Mouse (Mus musculus) cerebellum, adult 18-20 months (tissue): ENCODE data around the gene Apol7e.
A peak's percentile ranks its signal among the peaks of the same experiment; 100 is the strongest.
"Not testable (repeated sequence)": the region's sequence is repeated elsewhere in the genome, so short reads cannot be mapped to it uniquely, and the experiment has no call there.

ENCODE experiments used
- DNase-seq, 2 experiments: peaks; one replicate each; pipeline ENCODE4 v3.0.0; 2021

The Apol7e gene

DNA sequence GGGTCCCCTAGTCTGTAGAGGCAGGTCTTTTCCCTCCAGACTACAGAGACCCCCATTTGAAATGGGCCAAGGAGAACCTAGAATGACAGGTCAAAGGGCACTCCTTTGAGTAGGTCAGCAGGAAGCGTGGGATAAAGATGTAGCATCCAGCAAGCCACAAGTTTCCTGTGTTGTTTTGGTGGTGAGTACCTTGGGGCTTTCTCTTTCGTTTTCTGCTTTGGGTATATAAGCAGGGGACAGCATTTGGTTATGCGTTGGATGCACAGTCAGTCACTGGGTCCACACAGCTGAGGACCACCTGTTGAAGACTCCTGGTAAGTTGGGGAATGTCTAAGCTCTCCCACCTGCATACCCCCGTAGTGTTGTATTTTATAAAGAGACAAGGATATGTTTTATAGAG lies at the start of gene Apol7e:
Apol7e (plus strand) TSS at position 202 of the 400 bp plus-strand sequence.
- not testable (repeated sequence) for DNase-seq

DNA sequence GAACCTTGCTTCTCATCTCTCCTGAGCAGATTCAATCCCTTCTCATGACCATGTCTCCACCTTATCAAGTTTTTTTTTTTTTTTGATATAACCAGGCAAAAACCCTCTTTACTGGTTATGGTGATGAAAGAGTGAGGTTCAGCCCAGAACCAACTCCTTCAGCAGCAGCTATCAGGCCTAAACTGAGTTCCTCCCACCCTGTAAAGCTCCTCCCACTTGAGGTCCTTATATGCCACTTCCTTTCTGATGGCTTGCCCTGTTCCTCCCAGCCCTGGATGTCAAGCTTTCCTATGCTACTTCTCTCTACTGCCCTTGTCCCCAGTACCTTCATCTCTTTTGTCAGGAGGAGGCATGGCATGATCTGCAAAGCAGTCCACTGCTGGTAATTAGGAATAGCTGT lies 47.5 kb upstream of the Apol7e start:
- DNase-seq = not testable (repeated sequence)

DNA sequence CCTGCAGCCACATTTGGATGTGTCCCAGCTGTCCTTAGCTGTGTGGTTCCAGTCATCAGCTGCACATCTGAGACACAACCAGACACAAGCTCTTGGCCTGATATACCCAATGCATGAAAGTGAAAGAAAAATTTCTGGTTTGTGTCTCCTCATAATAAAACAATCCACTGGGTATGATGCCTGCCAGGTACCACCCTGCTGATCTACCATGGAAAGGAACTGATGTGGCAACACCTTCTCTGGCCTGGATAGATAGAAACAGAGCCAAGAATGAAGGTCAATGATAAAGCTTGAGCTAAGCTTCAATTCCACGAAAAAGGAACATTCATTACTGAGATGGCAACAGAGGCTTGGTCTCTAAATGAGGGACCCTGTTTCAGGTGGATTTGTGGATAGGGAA lies 38.9 kb upstream of the Apol7e start:
- not testable (repeated sequence) for DNase-seq

DNA sequence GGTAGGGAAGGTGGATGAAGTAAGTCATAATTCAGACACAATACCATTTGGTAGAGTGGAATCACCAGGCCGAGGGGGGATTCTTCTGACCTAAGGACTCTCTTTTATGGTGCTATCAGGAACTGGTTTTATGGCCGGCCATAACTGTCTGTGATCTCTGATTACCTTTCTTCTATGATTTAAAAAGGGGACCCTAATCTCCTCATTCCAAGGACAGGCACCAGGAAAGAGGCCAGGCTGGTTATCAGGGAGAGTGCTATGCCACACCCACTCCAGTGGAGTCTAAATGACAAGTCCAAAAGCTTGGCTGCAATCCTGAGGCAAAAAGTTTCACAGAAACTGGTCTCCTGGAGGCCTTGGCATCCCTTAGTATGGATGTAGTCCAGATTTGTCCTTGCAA lies 36.8 kb upstream of the Apol7e start:
- not testable (repeated sequence) for DNase-seq

DNA sequence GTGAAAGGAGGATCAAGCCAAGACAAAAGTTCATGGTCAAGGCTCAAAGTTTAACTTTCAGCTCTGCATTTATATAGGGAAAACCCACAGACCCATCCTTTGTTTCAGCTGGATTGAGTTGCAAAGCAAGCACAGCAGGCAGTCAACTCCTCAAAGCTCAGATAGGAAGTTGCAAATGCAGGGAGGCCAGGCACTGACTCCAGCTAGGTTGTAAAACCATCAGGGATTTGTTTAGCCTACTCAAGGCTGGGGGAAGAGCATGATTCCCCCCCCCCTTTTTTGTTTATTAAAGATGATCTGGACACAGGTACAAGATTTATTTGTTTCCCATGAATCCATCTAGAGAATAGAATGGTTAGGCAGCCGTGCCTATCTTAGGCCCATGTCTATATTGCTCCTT lies 24.6 kb upstream of the Apol7e start:
- not testable (repeated sequence) for DNase-seq

DNA sequence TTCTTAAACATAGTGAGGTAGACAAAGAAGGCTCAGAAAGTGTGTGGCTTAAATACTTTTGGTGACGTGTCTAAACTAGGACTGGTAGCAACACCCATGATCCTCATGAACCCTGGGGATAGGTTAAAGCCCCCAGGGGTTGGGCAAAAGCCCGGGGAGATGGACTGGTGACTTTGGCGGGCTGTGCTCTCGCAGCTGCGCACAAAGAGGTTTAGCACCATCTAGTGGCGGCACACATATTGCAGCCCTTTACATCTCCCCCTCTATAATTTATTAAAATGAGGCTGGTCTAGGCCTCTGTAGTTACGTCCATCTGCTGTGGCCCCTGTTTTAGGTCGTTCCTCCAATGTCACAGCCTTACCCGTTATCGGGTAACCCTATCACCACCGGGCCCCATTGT lies 14.7 kb upstream of the Apol7e start:
- peak; percentile 14 to 24 for DNase-seq

DNA sequence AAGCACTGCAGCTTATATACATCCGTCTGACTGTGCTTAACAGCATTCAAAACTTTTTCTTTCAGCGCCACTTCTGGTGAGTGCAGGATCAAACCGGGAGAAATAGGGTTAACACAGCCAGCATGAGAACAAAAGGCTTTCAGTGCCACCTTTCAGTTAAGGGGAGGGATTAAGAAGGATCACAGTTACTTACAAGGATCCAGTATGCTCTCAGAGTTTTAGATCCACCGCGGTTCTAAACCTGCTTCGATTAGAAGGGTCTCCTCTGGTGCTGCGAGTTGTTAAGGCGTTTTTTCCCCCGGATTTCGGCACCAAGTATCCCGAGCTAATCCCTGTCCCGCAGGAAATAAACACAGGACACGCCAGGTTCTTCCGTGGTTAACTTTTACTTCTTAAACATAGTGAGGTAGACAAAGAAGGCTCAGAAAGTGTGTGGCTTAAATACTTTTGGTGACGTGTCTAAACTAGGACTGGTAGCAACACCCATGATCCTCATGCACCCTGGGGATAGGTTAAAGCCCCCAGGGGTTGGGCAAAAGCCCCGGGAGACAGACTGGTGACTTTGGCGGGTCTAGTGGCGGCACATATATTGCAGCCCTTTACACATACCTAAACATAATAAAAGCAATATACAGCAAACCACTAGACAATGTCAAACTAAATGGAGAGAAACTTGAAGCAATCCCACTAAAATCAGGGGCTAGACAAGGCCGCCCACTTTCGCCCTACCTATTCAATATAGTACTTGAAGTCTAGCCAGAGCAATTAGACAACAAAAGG lies 6.9 kb upstream of the Apol7e start:
- not testable (repeated sequence) for DNase-seq

DNA sequence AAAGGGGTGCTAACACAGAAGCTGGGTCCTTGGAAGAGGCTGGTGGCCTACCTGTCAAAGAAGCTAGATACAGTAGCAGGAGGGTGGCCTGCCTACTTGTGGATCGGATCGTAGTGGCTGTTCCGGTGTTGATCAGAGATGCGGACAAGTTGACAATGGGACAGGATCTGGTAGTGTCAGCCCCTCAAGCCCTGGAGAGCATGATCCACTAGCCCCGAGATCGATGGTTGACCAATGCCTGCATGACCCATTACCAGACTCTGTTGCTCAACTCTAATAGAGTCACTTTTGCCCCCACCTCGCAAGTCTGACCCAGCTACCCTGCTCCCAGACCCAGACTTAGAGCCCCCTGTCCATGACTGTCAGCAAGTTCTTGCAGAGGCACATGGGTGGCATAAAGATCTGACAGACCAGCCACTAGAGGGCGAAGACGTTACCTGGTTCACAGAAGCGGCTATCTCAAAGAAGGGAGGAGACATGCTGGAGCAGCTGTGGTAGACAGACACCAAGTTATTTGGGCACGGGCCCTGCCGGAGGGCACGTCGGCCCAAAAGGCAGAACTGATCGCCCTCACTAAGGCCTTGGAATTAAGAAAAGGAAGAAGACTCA lies 3.9 kb upstream of the Apol7e start:
- peak; percentile 4 to 12 for DNase-seq

DNA sequence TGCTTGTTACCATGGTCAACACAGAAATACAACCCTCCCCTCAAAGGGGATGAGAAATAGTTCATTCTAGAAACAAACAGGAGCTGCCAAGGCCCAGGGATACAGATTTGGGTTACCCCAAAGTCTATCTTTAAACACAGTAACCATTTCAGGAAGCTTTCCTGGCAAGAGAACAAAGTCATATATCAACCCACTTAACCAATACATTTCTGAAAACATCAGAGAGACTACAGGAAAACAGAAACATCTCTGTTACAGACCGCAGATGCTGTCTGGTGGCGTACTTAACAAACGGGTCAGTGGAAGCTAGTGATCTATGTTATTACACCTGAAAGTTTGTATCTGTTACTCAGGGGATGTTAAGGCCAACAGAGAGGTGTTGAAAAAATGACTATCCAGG lies 6.6 kb downstream of the Apol7e start:
- not testable (repeated sequence) for DNase-seq

DNA sequence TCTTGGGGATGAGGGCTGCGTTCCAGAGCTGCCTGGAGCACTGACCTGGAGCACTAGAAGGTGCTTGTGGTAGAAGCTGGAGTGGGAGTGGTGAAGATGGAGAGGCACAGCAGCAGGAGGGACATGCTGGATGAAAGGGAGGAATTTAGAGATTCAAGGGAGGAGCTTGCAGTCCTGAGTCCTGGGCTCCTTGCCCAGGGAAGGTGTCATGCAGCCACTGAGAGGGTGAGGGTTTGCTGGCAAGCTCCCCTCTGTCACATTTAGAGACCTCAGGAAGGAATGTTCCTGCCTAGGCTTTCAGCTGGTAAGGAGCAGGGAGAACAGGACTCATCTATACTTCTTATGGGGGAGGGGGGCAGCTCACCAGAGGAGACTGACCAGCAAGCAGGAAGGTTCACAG lies 10.3 kb downstream of the Apol7e start:
- not testable (repeated sequence) for DNase-seq

DNA sequence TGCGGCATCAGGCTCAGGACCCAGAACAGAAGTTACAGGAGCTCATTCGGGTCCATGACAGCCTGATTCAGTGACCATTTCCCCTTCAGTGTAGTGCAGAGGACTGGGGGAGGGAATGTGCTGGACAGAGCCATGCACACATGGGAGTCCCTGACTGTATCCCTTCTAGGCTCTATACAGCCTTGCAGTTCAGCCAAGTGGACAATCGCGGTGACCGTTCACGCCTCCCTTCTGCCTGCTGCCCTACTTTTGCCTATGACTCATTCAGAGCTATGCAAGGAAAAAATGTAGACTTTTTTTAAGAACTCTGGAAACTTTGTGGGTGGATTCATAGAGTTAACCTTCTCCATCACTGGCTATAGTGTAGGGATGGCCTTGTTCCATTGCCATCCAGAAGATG lies 19.6 kb downstream of the Apol7e start:
- not testable (repeated sequence) for DNase-seq

DNA sequence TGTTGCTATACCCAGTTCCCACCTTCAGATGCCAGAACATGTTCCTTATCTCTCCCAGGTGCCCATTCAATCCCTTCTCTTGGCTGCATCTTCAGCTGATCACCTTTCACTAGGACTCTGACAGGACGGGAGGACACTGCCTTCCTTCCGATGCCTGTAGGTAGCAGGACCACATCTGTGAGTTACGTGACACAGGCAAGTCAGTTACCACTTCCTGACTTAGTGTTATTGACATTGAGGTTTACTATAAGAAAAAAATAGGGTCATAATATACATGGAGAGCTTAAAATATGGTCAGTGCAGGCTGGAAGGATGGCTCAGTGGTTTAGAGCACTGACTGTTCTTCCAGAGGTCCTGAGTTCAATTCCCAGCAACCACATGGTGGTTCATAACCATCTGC lies 22.9 kb downstream of the Apol7e start:
- DNase-seq = not testable (repeated sequence)

DNA sequence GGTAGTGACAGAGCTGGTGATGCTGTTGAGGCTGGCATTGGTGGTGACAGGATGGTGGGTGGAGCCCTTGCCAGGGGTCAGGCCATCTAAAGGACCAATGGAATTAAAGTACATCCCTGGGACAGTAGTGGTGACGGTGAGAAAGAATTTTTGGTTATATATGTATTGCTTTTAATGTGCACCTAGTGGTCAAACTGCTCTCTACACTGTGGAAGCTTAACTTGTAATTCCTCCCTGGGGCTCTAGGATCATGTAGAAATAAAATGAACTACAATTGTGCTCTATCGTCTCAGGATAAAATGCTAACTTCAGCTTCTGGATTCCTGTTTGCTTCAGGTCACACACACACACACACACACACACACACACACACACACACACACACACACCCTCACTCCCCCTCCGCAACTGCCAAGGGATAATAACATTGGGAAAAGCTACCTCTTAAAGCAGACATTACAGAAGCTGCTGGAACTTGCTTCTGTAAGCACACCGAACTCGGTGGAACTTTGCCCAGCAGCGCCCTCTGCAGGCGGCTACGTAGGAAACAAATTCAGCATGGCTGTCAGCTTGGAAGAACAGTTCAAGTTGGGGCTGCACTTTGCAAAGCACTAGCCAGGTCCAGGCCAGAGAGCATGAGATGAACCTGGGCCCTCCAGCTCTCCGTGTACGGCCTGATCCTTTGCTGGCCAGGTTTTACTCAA lies 25.7 kb downstream of the Apol7e start:
- DNase-seq = not testable (repeated sequence)

DNA sequence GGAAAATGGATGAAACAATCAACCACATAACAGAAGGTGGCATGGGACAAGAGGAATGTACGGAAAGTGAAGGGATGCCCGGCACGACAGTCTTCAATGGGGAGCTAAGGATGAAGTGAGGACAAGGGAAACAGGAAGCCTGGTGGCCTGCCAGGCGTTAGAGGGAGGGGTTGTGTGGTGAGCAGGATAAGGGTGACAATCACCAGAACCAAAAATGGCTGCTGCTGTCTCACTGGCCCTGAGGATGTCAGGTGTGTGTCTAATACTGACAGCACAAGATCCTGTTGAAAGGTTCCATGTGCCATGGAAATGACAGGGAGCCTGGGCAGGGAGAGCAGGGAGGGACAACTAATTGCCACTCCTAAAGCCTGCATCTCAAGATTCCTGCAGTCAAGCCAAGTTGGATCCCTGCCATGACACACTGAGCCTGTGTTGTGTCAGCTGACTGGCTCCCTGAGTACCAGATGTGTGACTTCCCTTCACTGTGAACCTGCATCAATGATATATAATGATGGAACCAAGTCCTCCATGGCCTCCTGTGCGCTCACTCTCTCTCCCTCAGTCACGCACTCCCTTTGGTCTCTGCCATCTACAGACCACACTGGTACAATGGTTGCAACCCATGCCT lies 26.9 kb downstream of the Apol7e start:
- DNase-seq = not testable (repeated sequence)

DNA sequence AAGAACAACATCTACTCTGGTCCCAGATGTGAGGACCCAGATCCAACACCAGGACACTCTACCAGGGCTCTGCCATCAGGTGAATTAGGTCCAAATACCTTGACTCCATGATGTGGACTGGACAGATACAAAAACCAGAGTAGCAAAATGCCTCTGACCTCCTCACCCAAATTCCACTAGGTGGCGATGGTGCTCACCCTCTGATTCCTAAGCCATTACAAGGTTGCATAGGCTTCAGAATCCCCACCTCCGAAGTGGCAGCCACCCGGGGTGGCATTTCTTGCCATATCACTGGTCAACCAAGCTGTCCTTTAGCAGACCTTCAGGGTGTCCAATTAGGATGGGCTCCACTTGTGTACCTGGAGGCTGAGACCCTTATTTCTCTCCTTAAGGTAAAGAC lies 28.5 kb downstream of the Apol7e start:
- DNase-seq = peak; percentile 8 to 20

DNA sequence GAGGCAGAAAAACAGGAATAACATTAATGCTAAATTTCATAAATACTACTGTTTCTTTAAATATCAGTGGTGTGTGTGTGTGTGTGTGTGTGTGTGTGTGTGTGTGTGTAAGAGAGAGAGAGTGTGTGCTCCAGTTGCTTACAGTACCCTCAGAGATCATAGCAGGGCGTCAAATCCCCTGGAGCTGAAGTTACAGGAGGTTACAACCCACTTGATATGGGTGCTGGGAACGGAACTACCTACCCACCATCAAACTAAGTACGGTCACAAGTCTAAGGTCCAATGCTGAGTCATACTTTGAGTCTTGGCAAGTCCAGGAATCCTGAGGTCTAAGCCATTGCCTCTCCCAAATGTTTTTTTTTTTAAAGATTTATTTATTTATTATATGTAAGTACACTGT lies 29.1 kb downstream of the Apol7e start:
- not testable (repeated sequence) for DNase-seq

DNA sequence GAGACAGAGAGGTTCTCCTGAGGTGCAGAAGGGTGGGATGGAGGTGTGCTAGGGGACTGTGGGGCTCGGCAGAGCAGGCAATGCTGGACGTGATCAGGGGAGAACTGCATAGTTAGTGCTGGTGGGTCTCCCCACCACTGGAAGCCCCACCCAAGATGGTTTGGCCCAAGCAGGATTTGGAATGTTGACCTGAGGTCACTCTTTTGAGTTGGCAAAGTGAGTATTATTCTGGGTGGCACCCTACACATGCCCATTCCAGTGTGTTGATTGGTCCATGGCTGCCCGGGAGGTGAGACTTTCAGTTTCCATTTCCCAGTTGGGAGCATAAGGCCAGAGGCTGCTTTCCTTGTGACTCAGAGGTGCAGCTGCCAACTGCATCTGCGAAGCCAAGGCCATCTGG lies 30.1 kb downstream of the Apol7e start, which contains the start of gene Apol9b:
Apol9b (plus strand) TSS at position 301 of the 400 bp plus-strand sequence.
- DNase-seq = not testable (repeated sequence)

DNA sequence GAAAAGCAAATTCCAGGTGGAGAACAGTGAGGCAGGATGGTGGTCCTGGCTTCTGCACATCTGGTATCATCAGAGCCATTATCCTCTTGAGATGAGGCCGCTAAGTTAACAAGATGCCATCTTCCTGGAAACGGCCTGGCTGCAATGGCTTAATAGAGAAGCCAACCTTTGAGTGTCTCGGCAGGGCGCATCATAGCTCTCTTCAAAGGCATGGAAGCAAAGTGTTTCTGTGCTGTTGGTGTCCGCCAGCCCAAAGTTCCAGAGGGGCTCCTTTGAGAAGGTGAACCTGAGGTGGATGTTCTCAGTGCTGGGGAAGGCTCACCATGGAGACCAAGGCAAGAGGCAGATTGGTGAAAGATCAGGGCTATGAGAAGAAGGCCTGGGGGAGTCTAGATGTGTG lies 32.9 kb downstream of the Apol7e start:
- no peak for DNase-seq

DNA sequence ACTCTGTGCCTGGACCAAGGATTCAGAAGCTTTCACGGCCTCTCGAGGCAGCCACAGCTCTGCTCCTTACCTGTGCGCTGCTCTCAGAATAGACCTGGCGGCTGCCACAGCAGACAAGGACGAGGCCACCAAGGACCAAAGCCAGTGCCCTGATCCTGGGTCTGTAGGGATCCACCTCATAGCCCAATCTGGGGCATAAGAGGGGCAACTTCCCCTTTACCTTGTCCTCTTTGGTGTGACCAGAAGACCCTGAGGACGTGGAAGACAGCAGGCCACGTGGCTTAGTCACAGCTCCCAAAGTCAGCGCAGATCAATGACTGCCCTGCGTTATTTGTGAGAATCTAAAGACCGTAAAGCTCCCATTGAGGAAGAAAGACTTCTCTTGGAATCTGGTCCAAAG lies 34.2 kb downstream of the Apol7e start:
- DNase-seq = not testable (repeated sequence)

DNA sequence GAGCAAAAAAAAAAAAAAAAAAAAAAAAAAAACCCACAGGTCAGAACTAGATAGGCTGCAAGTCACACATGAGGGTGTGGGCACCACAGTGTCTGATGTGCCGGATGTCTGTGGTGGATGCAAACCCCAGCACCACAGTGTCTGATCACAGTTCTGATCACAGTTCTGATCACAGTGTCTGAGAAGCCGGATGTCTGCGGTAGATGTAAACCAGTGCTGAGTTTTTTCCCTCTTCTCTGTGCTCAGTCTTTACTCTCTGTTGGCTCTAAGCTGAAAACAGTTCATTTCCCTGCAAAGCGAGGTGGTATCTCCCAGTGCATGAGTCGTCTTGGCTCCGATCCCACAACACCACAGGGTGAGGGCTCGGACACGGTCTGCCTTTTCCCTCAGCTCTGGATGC lies 34.7 kb downstream of the Apol7e start:
- not testable (repeated sequence) for DNase-seq

DNA sequence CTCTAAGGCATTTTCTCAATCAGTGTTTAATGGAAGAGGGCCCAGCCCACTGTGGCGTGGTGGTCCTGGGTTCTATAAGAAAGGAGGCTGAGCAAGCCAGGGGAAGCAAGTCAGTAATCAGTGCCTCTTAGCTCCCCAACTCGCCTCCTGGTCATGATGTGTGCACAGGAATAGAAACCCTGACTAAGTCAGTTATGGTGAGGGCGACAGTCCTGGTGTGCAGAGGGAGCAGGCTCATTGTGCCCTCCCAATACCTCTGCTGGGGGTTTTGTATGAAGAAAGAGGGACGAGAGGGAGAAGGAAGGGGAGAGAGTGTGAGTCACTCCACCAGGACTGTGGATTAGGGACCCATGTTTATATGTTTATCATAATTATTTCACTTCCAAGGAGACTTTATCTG lies 35.2 kb downstream of the Apol7e start:
- not testable (repeated sequence) for DNase-seq

DNA sequence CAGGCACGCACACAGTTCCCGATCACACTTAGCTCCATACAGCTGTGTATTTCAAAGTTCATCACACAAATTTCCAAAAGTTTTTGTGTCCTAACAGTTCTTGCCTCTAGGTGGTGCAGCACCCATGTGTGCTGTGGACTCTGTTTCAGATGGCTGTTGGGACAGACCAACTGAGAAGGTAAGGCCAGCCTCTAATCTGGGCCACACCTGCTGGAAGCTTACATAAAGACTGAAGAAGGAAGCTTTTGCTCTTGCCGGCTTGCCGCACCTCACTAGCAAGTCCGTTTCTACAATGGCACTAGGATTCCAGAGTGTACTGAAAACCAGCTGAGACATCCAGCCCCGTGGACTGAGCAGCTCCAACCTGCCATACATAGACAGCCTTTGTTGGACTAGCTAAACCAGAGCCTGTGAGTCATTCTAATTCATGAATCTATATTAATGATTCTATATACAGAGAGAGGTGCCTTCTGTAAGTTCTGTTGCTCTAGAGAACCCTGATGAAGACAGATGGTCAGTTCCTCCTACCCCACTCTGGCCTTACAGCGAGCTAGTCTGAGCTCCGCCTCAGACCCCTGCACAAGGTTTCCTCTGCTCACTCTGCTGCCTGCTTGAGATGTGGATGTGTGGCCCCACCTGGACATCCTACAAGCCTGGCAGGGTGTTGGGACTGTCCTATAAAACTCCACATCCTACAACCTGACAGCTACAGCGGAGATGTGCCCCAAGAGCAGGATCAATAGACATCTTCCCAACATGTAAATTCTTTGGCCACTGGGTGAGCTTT lies 42.0 kb downstream of the Apol7e start:
- no peak for DNase-seq
